Mouse (Mus musculus): ENCODE measurements at regions not wholly inside any gene's neighbourhood (a gene's known extent, or its start where the extent isn't known, plus 50 kb on each side); places are given as distances from the start of the nearest gene placed in this dataset.

DNA sequence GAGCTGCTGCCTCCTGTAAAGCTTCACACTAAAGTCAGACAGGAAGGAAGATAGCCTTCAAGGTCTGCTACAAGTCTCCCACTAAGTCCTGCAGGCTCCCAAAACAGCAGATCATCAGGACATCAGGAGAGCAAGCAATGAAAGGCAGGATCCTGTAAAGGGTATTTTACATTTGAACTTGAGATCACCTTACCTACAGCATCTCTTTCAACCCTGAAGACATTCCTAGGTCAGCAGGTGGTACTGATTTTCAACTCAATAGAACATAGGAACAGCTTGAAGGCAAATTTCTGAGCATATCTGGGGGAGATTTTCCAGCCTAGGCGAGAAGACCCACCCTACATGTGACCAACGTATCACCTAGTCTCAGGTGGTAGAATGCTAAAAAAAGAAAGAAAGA is 530.2 kb downstream of the Efnb2 start:
- intact Hi-C loops (cut with DNase I), result loop anchor here (10.0 kb wide), 1 partner anchor 154 kb away; no protein-coding TSS in a partner anchor
- no peak for DNase-seq

DNA sequence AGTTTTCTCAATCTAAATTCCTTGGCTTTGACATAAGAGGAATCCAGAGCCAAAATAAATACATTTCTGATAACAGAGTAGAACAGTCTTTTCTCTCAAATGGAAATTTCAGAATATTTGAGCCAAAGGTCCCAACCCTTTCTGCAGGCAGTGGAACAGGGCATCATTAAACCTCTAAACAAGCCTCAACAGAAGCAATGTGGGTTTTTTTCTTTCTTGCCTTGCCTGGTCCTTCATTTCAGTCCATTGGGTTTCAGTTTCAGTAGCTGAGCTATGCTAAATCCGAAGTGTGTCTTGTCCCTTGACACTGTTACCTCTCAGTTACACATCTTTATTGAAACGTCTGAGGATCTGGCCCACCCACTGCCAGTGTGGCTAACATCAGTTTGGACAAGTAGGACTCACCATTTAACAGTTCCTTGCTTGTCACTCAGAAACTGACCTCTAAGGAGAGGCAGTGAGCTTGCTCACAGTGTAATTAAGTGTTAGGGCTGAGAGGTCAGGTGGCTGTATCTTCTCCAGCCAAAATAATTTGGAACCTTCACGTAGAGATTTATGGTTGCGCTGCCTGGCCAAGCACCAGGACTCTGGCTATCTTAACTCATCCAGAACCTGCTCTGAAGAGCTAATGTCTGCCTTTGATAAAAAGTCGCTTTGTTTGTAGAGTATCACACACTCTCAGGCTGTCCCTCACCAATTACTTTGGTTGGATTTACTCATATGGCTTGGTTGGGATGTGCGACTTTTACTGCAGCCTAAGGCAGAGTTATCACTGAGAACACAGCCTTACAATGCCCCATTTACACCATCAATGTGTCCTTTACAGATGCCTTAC is 545.2 kb downstream of the Efnb2 start:
- no peak for DNase-seq
- intact Hi-C loops (cut with DNase I), result no loop called here

DNA sequence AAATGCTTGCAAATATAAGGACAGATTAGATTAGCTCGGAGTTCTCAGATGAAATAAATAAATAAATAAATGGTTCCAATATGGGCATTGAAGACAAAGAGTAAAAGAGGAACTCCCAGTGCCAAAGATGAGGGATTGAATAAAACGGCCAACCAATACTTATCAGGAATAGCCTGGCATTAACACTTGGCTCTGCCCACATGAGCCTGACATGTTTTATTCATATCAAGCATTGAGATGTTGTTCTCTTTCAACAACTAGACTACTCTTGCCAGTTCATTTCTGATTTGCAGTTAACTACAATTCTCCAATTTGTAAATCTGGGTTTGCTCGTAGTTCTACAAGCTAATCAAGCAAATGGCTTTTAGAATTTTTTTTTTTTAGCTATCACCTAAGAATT is 546.4 kb downstream of the Efnb2 start:
- DNase-seq, result no peak
- intact Hi-C loops (cut with DNase I), result no loop called here

DNA sequence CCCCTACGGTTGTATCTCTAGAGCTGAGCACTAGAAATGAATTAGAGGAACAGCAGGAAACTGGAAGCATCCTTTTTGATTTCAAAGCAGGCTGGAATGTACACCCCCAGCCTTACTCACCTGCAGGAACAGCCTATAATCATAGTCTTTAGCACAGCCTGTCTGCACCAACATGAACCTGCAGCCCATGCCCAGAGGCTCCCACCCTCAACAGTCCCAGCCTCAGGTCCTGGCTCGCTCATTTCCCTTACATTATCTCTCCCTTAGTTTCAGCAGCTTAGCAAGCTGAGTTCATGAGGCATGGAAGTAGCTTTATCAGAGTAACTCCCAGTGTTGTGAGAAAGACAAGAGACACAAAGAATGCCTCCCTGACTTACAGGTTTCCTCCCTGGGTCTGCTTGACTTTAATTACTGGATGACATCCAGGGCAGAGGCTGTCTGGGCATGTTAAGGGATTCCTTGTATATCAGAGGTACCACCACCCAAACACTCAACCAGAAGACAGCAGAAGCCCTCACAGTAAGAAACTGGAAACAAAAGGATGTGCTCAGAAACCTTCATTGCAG is 551.2 kb downstream of the Efnb2 start:
- DNase-seq, result no peak
- intact Hi-C loops (cut with DNase I), result no loop called here

DNA sequence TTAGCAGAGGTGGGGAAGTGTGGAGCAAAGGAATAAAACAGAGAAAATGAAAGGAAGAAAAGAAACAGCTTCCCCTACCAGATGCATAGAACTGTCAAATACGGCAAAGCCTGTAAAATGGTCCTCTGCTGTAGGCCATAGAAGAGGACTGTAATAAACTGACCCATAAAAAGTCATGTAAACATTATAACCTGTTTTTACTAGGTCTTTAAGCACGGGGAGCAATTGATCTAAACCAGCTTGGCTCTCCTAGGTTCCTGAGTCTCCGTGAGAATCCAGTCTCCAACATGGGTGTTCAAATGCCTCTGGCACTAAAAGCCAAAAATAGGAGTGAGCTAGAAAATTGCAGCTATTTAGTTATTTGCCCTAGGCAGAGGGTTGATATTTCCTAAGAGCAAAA is 557.5 kb downstream of the Efnb2 start:
- intact Hi-C loops (cut with DNase I), result no loop called here
- no peak for DNase-seq

DNA sequence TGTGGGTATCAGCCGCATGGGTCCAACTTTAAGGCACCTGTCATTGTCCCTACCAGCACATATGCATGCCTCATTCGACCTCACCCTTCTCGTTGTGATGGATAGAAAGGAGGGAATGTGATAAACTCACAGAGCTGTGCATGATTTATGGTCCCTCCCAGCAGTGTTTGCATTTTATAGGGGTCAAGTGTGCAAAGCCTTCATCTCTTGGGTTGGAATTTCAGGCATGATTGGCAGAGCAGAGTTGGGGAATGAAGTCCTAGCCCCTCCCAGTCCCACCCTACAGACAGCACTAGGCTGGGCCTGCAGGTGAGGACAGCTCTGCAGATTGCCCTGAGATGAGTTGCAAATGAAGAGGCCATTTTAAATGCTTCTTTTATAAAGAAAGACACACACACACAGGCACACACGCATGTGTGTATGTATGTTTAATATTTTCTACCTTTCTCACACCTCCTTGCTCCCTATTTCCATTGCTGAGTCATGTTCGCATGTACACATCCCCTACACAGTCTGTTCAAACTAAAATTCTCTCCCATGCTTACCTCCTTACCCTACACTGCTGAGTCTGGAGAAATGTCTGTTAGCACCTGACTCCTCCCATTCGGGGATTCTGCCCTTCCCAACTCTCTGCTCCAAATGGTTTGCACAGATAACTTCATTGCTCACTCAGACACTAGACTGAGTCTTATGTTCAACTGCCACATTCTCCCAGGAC is 558.9 kb downstream of the Efnb2 start:
- intact Hi-C loops (cut with DNase I), result no loop called here
- DNase-seq, result no peak

DNA sequence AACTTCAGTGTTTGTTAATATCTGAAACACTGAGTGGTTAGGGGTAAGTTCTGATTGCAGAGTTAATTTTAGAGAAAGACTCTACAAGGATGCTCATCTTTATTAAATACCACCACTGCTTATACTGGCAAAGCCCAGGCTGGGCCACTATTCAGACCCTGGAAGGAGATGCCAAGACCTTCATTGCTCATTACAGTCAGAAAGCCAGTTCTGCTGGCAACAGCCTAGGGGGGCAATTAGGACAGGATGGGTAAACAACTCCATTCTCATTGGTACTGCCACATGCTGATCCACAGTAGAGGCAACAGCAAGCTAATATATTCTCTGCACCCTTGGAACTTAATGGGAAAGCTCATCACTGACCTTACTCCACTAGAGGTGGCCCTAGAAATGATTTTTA is 568.5 kb downstream of the Efnb2 start:
- no peak for DNase-seq
- intact Hi-C loops (cut with DNase I), result no loop called here

DNA sequence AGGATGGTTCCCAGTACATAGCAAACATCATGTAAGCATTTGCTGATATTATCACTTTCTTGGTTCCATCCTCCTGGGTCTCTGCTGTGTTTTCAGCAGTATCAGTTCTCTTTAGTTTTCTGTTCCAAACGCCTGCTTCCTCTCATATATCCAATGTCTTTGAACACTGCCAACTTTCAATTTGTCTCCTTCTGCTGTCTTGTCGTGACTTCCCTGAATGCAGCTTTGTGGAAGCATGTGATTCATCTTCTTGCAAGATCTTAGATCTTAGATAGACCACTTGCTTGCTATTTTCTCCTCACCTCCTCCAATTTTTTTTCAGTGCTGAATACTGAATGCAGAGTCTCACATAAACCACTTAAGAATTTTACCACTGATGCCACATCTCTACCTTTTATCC is 576.4 kb downstream of the Efnb2 start:
- no peak for DNase-seq
- intact Hi-C loops (cut with DNase I), result no loop called here

DNA sequence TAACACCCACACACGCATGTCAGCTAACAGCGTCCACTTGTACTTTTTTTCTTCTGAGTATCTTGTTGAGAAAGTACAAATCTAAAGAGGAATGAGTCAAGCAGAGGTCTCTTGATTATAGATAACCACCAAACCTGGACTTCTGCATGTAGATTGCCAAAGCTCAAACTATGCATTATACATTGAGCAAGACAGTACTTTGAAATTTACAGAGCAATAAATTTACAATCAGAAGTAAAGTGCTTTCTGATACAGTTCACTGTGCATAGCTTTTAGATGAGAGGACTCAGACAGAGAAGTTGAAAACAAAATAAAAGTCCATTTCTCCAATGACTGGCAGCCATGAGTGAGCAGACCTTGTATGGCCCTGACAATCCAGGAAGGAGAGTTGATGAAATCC is 597.0 kb downstream of the Efnb2 start:
- DNase-seq, result no peak
- intact Hi-C loops (cut with DNase I), result no loop called here

DNA sequence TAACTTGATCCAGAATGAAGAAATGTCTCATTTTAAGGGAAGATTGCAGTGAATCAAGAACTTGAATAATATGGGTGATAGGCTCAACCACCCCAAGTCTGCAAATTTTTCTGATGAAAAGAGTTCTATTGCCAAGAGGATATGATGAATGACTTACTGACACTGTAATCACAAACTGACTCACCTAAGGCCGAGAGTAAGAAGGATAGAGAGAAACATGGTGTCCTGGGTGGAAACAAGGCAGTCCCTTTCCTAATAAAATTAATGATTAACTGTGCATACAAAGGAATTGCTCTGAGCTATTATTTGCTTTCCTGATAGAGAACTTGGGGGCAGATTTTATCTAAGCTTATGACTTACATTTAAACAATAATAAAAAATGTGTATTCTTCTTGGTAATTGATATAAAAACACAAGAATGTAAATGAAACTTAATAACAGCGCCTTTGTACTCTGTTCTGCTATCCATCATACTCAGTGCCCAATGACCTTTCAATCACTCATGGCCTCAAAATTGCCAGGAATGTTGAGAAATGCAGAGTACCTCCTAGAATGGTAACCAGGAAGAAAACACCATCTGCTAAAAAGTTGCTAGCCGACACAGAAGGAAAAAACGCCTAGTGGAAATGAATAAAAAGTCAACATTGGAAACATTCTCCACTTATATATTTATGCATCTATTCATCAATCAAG is 606.7 kb downstream of the Efnb2 start:
- DNase-seq, result no peak
- intact Hi-C loops (cut with DNase I), result no loop called here

DNA sequence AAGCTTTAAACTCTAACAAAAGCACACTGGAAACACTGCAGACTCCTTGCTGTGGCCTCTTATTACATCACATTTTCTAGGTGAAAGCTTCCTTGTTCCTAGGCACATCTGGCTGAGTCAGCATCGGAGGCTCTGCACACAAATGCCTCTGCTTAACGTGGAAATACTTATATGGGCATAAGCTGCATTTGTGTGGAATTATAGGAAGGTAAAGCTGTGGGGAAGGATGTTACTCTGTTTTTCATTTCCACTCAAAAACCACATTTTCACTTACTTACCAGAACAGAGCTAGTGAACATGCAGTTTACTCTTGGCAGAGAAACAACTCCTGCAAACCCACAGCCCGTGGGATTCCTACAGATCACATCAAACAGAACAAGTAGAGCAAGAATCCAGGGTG is 609.9 kb downstream of the Efnb2 start:
- intact Hi-C loops (cut with DNase I), result no loop called here
- DNase-seq, result no peak

DNA sequence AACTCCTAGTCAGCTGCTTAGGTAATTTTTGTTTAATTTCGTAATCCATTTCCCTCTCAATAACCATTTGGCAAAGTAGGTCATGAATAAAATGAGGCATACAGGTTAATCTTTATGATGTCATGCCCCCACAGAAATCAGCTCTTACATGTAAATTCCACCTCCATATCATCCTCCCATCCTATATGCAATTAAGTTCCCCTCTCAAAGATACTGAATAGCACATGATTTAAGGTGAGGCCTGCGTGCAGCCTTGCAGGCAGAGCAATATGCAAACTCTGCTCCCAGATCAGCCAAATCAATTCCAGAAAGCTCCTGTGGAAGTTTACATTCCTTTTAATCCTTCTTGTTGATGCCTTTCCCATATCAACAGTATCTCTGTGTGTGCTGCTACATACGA is 610.3 kb downstream of the Efnb2 start:
- DNase-seq, result no peak
- intact Hi-C loops (cut with DNase I), result no loop called here

DNA sequence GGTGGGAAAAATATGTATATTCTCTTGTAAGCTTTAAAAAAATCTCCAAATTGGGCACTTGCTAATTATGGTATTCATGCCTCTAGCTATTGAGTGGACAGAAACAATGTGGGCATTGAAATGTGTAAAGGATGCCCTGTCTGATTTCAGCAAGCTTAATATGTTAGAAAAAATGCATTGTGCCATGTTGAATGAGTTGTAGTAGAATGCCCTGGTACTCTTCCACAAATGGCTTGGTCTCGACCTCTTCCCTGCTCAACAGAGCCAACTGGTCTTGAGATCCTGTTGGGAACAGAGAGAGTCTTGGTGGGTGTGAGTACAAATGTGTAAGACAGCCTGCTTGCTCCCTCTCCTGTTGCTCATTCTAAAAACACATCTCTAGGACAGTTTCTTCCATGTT is 616.1 kb downstream of the Efnb2 start:
- intact Hi-C loops (cut with DNase I), result no loop called here
- DNase-seq, result no peak

DNA sequence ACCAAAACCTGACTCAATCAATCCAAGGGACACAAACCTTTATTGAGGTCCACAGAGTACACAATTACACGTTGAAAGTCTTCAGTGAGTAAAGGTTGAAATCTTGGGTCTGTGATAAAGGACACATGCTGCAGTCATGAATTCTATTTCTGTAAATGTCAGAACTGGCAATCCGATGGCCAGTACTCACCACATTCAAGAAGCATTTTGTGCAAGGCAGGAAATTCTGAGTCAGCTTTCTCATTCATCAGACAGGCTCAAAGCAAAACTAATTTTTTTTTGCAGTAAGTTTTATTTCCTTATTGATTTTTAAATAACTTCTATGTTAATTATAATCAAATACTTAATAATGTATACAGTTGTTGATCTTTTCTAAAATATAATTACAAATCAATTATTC is 616.7 kb downstream of the Efnb2 start:
- DNase-seq, result no peak
- intact Hi-C loops (cut with DNase I), result no loop called here

DNA sequence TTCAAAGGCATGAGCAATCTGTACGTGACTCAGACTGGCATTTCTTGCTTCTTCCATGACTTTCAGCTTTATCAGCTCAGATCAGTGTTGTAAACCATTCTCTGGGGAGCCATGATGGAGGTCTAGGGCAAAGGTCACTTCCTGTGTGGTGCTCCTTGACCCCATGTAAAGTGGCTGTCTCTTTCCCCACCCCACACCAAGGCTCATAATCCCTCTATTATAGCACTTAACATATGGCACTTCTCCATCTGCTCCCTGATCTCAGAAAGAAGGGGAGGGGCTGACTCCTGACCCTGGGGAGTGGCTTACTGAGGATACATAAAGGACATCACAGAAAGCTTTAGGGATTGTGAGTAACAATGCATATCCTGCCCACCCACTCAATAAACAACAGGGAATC is 623.1 kb downstream of the Efnb2 start:
- intact Hi-C loops (cut with DNase I), result no loop called here
- no peak for DNase-seq

DNA sequence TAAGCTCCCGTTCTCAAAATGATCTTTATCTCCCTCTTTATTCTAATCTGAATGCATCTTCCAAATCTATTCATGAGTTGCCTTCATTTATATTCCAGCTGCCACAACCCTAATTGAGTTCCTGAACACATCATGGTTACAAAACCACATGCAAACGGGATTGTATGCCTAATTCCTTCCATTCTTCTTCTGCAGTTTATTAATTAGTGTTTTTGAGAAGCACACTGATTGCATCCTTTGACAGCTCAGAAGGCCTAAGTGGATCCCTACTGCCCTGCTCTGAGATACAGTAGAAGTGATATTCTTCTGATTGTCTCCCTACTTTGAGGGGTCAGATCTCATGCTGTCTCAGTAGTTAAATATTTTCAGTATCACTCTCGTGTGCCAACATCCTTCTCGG is 649.9 kb downstream of the Efnb2 start:
- no peak for DNase-seq
- intact Hi-C loops (cut with DNase I), result no loop called here

DNA sequence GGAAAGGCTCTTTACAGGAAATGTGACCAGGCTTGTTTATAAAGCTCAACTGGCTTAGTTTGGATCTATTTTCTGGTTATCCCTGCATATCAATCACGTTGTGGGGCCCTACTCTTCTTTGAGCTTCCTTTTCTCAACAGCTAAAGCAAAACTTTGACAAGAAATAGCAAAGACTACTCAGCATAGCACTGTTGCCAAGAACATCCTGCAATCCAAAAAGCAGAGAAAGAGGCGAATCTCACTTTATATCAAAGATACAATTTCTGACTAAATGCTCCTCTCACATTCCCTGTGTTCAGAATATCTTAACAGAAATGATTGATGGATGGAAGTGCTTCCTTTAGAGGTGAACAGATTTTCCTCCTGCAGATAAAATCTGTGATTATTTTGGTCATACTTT is 666.1 kb downstream of the Efnb2 start:
- no peak for DNase-seq
- intact Hi-C loops (cut with DNase I), result no loop called here

DNA sequence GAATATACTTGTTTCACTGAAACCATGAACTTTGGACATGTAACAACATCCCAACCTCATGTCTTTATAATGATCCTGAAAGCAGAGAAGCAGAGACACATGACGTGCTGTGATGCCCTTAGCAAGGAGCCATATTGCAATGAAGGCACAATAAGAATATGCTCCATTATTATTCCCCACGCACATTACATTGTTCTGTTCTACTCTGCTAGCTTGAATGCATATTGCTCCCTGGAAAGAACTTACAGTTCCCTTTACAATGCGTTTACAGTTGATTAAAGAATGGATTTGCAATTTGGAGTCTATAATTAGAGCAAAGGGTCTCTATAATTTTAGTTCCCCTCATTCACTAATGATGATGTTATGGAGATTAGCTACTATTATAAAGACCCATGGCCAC is 672.2 kb downstream of the Efnb2 start:
- no peak for DNase-seq
- intact Hi-C loops (cut with DNase I), result no loop called here

DNA sequence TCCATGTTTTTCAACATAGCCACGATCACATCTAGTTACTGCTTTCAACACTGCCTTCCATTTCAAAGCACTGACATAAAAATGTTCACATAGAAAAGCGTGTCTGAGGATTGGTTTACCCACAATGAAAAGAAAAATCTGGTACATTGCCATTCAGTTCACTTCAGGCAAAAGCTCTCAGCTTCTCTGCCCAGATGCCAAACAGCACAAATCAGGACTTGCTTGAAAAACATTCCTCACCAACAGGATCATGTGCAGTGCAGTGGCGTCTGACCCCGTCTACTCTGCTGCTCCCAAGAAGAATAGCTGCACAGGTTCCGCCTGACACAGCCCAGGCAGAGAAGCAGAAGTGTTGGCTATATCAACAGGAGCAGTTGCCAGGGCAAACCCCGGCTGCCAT is 684.0 kb downstream of the Efnb2 start:
- no peak for DNase-seq
- intact Hi-C loops (cut with DNase I), result no loop called here

DNA sequence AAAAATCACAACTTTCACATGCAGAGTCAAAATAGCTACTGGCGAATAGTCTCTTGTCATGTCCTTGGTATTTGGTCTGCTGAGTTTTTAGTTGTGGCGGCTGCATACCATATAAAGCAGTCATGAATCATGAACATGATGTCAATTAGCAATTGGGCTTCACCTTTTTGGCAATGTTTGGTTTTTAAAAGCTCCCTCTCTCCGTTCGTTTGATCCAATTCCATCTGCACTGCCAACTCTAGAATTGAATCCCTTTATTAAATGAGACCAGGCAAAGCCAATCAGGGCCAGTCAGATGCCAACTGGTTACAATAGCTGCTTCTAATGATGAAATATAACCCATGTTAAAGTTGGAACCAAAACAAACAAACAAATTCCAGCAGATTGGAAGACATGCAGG is 687.3 kb downstream of the Efnb2 start:
- no peak for DNase-seq
- intact Hi-C loops (cut with DNase I), result no loop called here

DNA sequence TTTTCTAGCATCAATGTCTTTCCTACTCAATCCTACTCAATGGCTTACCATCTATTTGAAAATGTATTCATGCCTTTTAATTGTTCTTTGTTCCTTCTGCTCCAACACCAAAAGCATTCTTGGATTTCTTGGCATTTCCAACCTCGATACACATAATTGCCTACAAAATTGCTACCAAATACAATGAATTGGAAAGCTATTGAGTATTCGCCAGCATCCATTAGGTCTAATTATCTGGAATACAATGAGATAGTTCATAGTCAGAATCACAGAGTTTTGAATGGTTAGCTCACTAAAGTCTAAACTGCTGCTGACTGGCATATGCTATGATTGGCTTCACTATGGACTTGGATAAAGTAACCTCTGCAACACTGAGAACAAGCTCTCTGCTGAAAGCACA is 696.8 kb downstream of the Efnb2 start:
- DNase-seq, result no peak
- intact Hi-C loops (cut with DNase I), result no loop called here

Data from gastrocnemius, postnatal 36 days (tissue).